Mouse (Mus musculus): ENCODE data around the gene Src.
"Not testable (repeated sequence)": the region's sequence is repeated elsewhere in the genome, so short reads cannot be mapped to it uniquely, and the experiment has no call there.

Gene Src

GRCm38 (mm10) chr2:157478651-157479050, 60.4 kb downstream of the Src start:
- DNase-seq (ENCODE audit: low spot score) = no peak

GRCm38 (mm10) chr2:157479858-157480568, 61.8 kb downstream of the Src start:
- peak; percentile 69 for DNase-seq (ENCODE audit: low spot score)

GRCm38 (mm10) chr2:157482729-157483128, 64.5 kb downstream of the Src start:
- no peak for DNase-seq (ENCODE audit: low spot score)

- DNase-seq (ENCODE audit: low spot score) = not testable (repeated sequence)
These were observed 68.3 kb downstream of the Src start for GRCm38 (mm10) chr2:157486559-157486958.

GRCm38 (mm10) chr2:157486981-157487656, 68.9 kb downstream of the Src start:
- DNase-seq (ENCODE audit: low spot score) = no peak

GRCm38 (mm10) chr2:157487733-157488175, 69.5 kb downstream of the Src start:
- DNase-seq (ENCODE audit: low spot score) = no peak

GRCm38 (mm10) chr2:157493240-157493639, 75.0 kb downstream of the Src start:
- no peak for DNase-seq (ENCODE audit: low spot score)

- DNase-seq (ENCODE audit: low spot score) = no peak
These were observed 80.3 kb downstream of the Src start for GRCm38 (mm10) chr2:157498529-157498928.

- no peak for DNase-seq (ENCODE audit: low spot score)
These were observed 82.1 kb downstream of the Src start for GRCm38 (mm10) chr2:157500364-157500763.

- no peak for DNase-seq (ENCODE audit: low spot score)
These were observed 83.1 kb downstream of the Src start for GRCm38 (mm10) chr2:157501324-157501723.

GRCm38 (mm10) chr2:157506779-157507178, 88.5 kb downstream of the Src start:
- DNase-seq (ENCODE audit: low spot score) = no peak

- no peak for DNase-seq (ENCODE audit: low spot score)
These were observed 90.9 kb downstream of the Src start for GRCm38 (mm10) chr2:157509182-157509581.

- DNase-seq (ENCODE audit: low spot score) = no peak
These were observed 91.8 kb downstream of the Src start for GRCm38 (mm10) chr2:157510031-157510430.

- no peak for DNase-seq (ENCODE audit: low spot score)
These were observed 94.6 kb downstream of the Src start for GRCm38 (mm10) chr2:157512859-157513258.

GRCm38 (mm10) chr2:157513737-157514208, 95.5 kb downstream of the Src start:
- no peak for DNase-seq (ENCODE audit: low spot score)

GRCm38 (mm10) chr2:157514353-157514752, 96.1 kb downstream of the Src start:
- DNase-seq (ENCODE audit: low spot score) = no peak

GRCm38 (mm10) chr2:157517526-157517925, 99.3 kb downstream of the Src start:
- no peak for DNase-seq (ENCODE audit: low spot score)

GRCm38 (mm10) chr2:157518451-157518850, 100.2 kb downstream of the Src start:
- DNase-seq (ENCODE audit: low spot score) = no peak

- no peak for DNase-seq (ENCODE audit: low spot score)
These were observed 101.2 kb downstream of the Src start for GRCm38 (mm10) chr2:157519452-157519851.

GRCm38 (mm10) chr2:157520496-157520895, 102.3 kb downstream of the Src start:
- DNase-seq (ENCODE audit: low spot score) = no peak
